Mouse (Mus musculus): ENCODE measurements at regions not wholly inside any gene's neighbourhood (a gene's known extent, or its start where the extent isn't known, plus 50 kb on each side); places are given as distances from the start of the nearest gene placed in this dataset.

DNA sequence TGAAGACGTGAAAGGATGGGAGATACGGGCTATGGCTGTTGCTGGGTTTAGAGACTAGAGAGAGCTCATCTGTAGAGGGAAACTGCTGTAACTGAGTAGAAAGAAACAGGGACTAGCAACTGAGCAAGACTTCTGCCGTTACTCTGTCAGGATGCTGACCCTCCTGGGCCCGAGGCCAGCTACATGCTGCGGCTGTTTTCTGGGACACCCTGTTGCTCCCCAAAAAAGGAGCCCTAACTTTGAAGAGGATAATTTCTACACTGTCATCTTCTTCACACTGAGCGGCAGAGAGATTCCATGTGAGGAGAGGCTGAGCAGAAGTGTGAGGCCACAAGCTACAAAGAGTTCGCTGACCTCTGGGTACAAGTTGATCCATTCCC, 74.2 kb upstream of the Ralgps2 start:
- no peak for DNase-seq (ENCODE audit: low spot score)

DNA sequence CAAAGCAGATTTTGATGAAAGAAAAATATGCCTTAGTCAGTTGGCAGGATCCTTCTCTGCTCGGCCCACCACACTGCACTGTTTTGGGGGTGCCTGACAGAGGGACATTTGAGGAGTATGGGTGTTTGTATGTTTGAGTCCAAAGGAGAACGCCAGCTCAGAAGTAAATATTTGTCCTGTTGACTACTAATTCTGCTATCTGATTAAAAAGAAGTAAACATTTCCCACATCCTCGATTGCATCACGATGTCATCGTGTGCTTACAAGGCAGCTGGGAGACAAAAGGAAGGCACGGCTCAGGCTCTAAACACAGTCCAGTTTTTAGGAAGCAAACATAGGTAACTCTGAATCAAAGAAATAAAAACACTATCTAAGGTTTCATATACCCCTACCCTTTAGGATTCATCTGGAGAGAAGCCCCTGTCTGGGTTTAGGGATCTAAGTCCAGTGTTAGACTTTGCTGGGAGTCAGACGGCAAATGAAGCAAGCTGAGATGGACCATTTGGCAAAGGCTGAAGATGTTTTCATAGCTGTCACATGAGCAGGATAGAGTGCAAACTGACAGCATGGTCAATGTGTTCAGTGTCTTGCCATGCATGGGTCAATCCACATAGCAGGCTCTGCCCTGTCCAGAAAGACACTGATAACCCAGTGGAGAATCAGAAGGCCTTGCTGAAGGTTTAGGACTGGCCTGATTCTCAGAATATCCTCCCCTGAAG, 73.7 kb upstream of the Ralgps2 start:
- no peak for DNase-seq (ENCODE audit: low spot score)

DNA sequence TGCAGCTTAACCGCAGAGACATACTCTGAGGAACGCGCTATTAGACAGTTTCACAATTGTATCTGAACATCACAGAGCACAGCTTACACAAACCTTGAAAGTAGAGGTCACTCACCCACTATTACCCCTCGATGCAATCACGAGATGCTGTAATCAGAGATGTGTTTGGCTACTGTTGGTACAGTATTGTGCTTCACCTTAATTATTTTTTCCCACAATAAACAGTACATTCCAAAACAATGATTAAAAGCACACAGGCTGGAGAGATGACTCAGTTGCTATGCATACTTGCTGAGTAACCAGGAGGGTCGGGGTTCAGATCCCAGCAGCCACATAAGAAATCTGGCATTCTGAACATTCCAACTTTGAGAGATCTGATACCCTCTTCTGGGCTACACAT, 71.8 kb upstream of the Ralgps2 start:
- no peak for DNase-seq (ENCODE audit: low spot score)

DNA sequence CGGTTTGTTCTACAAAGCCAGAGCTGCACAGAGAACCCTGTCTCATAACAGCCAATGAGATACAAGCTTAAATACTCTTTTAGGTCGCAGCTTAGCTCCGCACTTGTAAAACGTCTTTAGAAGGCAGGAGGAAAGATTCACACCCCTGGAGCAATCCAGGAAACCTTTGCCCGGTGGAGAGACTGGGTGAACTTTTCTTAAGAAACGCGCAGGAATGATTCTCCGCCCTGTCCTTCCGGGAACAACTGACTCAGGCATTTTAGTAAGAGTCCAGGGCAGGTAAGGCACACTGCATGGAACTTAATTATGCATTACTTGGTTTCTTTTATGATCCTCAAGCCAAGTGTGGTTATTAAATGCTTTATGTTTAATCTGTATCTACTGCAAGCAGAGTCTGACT, 70.0 kb upstream of the Ralgps2 start:
- no peak for DNase-seq (ENCODE audit: low spot score)

DNA sequence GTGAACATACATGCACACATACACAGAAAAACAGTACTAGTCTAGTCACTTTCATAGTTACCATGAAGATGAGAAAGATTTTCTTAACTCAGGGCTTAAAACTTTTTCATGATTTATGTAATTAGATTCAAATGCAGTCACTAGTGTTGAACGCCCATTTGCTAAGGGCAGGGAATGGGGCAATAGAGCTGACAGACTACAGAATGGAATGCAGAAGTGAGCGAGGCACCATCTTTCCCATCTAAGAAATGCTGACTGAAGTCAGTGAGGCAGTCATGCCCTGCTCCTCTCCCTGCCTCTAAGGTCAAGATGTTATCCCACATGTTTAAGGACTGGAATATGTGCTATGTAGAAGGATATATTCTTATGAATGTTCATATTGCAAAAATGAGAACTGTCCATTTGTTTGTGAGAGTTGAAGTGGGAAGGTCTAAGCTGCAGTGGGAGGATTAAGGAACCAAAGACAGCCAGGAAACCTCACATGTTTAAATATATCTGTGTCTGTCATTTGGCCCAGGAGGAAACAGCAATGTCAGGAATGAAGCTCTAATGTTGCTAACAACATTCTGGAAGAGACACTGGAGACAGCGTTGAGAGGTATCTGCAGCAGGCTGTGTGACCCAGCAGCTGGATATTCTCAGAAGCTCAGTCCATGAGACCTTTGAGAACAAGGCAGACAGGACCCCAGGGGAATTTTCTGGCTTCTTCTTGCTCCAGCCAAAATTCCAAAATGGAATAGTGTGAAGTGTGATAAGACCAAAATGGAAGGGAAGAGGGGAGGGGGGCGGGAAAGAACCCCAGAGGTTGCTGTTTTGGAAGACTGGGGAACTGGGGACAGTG, 68.7 kb upstream of the Ralgps2 start:
- DNase-seq (ENCODE audit: low spot score): no peak

- no peak for DNase-seq (ENCODE audit: low spot score)
Observed at GRCm38 (mm10) chr1:157004312-157005074, 65.1 kb upstream of the Ralgps2 start.

GRCm38 (mm10) chr1:157003034-157003433, 63.6 kb upstream of the Ralgps2 start:
- DNase-seq (ENCODE audit: low spot score): no peak

GRCm38 (mm10) chr1:157002258-157002657, 62.8 kb upstream of the Ralgps2 start:
- no peak for DNase-seq (ENCODE audit: low spot score)

GRCm38 (mm10) chr1:157001008-157001660, 61.7 kb upstream of the Ralgps2 start:
- DNase-seq (ENCODE audit: low spot score): no peak

DNA sequence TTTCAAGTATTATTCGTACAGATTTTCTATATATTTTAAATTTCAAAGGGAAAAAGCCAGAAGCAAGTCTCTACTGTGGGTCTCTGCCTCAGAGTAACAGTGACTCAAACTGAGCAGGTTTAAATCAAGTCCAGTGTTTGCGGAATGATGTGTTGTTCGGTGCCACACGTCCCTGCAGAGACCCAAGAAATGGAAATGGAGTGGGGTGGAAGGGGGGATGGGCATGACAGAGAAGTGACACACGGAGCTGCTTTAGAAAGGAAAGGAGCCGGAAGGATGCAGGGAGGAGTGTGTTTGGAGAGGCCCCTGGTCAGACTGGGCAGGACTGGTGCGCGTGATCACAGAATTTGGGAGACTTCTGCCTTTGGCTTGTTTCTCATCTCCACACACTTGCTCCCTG, 60.5 kb upstream of the Ralgps2 start:
- no peak for DNase-seq (ENCODE audit: low spot score)

GRCm38 (mm10) chr1:156999272-156999671, 59.8 kb upstream of the Ralgps2 start:
- DNase-seq (ENCODE audit: low spot score): no peak

GRCm38 (mm10) chr1:156997476-156998305, 58.3 kb upstream of the Ralgps2 start:
- DNase-seq (ENCODE audit: low spot score): peak; percentile 45

- no peak for DNase-seq (ENCODE audit: low spot score)
Observed at GRCm38 (mm10) chr1:156997033-156997432, 57.6 kb upstream of the Ralgps2 start.

- DNase-seq (ENCODE audit: low spot score): no peak
Observed at GRCm38 (mm10) chr1:156996084-156996880, 56.9 kb upstream of the Ralgps2 start.

GRCm38 (mm10) chr1:156995180-156995951, 55.9 kb upstream of the Ralgps2 start:
- no peak for DNase-seq (ENCODE audit: low spot score)

DNA sequence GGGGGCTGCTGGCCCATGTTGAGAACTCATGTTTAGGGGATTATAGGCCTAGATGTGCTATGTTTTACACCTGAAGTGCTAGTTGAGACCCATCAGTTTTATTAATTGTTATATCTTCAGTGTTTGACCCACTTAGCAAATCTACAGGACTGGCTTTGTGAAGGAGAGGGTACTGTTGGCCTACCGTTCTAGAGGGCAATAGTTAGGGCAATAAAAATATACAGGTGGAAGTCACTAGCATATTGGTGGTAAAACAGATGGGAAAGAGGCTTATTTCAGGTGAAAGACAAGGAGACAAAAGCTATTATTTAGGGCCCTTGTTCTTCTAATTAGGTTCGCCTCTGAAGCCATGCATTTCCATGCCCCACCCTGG, 55.2 kb upstream of the Ralgps2 start:
- DNase-seq (ENCODE audit: low spot score): no peak

- no peak for DNase-seq (ENCODE audit: low spot score)
Observed at GRCm38 (mm10) chr1:156994005-156994643, 54.7 kb upstream of the Ralgps2 start.

DNA sequence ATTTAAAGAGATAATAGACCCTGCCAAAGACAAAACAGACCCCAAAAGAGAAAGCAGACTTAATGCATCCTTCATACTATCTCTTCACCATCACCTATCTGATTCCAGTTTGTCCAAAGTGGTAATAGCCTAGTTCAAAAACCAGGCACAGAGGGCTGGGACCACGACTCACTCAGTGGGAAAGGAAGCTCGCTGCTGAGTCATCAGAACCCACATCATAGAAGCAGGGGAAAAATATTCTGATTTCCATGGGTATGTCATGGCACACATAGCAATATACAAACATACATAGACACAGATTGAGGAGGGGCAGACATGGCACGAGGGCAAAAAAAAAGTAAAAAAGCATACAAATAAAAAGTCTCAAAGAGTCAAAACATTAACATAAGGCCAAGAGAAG, 53.7 kb upstream of the Ralgps2 start:
- DNase-seq (ENCODE audit: low spot score): no peak

DNA sequence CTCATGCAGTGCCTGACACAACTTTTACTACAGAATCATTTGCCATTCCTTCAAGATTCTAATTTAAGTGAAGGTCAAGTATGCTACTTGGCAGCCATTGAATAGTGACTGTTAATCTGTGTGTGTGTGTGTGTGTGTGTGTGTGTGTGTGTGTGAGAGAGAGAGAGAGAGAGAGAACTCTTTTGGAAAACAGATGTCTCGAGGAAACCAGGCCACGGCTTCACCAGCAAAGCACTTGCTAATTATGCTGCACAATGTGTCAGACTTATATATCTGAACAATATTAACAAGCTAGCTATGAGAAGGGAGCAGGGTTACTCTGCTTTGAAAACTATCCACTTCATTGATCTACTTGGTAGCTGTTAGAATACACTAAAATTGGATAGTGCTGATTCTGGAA, 53.1 kb upstream of the Ralgps2 start:
- DNase-seq (ENCODE audit: low spot score): peak; percentile 6

Data from adipocyte (in vitro differentiated cells).